Mouse (Mus musculus): ENCODE data around the gene Zmat5.

The Zmat5 gene

DNA sequence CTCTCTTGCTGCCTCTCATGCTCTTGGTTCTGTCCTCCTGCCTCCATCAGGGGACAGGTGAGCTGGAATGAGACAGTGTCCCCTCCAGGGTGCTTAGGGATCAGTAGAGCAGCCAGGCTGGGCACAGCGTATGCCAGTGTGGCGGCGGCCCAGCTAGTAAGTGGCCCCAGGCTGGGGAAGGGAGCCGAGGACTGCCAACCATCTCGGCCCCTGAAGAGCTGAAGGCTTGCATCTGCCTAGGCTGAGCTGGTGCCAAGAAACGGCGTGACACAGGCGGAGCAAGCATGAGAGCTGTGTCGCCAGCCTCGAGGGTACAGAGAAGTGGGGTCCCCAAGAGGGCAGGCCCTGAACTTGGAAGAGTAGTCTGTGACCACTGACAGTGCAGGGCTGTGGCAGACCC lies 33.2 kb downstream of the Zmat5 start:
- DNase-seq (ENCODE audit: low spot score): no peak

DNA sequence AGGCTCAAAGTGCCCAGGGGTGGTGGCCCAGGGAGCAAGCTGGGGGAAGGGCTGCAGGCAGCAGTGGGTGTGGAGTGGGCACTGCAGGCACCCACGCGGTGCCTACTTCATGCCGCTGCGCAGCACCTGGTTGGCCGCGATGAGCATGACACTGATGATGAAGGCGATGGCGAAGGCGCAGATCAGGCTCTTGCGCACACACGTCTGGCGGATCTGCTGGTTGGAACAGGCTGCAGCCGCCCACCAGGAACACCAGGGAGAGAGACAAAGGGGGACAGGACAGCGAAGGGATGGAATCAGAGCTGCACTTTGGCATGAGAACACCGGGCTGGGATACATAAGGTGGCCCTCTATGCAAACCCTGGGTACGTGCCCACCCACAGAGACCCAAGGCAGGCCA lies 34.2 kb downstream of the Zmat5 start:
- no peak for DNase-seq (ENCODE audit: low spot score)

DNA sequence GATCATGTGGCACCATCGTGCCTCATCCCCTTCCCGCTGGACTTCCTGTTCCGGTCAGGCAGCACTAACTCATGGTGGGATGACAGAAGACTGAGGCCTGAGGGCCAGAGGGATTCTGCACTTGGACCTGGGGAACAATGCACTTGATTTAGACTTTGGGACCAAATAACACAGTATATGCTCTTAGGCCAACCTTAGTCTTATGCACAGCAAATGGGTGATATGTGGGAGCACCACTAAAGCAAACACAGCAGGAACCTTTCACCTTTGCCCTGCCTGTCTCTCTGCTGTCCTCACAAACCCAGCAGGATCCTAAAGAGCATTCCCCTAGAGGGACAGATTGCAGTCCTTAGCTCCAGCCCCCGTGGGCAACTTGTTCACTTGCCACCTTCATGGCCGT lies 36.3 kb downstream of the Zmat5 start:
- no peak for DNase-seq (ENCODE audit: low spot score)

DNA sequence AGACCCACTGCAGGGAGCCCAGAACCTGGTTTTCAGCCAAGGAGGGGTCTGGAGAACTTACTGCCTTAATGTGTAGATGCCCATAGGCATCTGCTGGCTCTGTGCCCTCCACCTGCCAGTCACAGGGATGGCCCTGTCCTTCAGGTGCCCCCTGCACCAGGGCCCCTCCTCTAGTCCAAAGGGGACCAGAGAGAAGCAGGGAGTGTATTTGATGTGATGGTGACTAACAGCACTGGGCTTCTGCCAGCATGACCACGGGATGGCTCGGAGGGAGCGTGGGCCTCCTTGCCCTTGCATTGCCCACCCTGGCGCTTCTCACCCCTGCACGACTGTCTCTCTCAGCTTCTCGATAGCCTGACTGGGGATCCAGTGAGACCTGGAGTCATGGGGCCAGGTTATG lies 40.2 kb downstream of the Zmat5 start:
- no peak for DNase-seq (ENCODE audit: low spot score)

DNA sequence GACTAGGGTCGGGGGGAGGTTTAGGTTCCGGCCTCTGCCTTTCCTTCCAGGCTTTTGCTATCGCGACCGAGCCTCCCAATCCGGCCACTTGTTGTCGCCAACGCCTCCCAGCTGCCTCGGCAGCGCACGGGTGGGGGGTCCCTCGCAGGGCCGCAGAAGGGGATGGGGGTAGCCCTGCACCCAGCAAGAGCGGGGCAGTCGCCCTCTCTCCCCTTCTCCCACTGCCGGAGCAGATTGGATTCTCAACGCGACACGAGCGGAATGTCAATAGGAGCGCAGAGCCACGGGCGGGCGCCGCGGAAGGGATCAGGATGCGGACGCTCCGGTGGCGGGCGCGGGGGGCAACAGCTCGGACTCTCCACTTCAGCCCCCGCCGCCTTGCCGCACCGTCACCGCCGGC lies 41.5 kb downstream of the Zmat5 start:
- DNase-seq (ENCODE audit: low spot score): no peak

DNA sequence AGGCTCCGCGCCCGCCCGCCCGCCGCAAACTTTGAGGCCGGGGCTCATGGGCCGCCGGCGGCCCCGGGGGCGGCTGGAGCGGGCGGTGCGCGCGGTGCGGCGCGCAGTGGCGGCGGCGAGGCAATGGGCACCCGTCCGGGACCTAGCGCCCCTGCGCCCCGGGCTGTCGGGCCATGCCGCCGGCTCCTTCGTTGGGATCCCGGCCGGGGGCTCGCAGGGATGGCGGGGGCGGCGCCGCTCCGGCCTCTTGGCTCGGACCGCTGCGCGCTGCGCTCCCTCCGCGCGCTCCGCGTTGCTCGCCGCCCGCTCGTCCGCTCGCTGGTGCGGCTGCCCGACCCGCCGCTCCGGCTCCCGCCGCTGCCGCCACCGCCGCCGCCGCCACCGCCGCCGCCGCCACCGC lies 42.3 kb downstream of the Zmat5 start, which contains the start of gene Cabp7:
Gene Cabp7 (minus strand): TSS at position 46 of the 400 bp plus-strand sequence.
- DNase-seq (ENCODE audit: low spot score): no peak

DNA sequence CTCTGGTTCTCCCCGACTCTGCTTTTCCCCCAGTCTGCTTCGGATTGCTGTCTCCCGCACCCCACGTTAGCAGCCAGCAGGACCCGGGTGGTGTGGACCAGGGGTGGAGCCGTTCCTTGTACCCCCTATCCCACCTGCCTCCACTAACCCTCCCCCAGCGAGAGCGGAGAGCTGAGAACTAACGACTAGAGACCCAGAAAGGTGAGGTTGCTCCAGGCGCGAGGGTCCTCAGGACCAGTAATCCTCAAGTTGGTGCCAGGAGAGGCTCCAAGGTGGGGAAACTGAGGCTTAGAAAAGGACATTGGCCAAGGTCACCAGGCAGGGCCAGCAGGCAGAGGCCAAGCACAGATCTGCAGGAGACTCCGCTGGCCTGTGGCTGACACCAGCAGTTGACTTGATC lies 42.8 kb downstream of the Zmat5 start:
- no peak for DNase-seq (ENCODE audit: low spot score)

DNA sequence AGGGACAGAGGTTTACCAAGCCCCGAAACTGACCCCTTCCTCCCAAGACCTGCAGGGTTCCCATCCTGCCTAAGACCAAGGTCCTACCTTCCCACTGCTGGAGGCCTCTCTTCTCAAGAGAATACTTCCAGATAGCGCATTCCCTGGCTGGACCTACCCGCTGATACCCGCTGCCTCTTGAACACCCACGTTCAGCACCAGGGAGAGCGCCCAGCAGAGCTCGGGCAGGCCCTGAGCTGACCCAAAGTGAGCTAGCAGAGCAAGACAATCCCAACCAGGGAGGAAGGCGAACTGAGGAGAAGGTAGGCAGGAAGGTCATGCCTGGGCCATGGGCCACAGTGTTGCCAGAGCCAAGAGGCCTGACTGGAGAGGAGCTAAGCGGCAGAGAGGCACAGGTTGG lies 45.8 kb downstream of the Zmat5 start:
- DNase-seq (ENCODE audit: low spot score): peak; percentile 80

DNA sequence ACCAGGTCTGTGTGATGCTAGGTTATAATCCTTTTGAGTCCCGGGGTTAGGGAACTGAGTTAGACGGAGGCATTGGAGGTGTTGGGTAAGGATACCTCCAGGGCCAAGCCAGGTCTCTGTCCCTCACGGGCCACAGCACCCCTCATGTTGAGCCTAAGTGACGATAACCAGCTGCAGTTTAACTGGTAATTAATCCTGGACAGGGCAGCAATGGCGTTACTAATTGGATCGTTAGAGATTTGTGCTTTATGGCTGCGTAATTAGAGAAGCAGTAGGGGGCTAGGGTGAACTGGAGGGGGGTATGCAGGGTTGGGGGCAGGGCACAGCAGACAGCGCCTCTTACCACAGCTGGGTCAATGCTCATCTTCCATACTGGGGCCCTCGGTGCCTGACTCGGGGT lies 48.4 kb downstream of the Zmat5 start:
- no peak for DNase-seq (ENCODE audit: low spot score)

DNA sequence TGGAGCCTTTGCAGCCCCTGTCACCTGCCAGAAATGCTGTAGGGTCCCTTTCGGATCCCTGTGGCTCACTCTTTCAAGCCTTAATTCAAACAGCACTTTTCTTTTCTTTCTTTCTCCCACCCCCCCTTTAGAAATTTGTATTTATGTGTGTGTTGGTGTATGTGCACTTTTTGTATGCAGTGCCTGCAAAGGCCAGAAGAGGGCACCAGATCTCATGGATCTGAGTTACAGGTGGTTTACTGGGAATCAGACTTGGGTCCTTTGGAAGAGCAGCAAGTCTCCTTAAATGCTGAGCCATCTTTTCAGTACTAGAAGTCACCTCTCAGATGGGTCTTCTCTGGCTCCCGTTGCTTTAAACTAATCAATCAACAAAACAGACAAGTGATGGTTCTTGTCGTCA lies 49.6 kb downstream of the Zmat5 start:
- no peak for DNase-seq (ENCODE audit: low spot score)

DNA sequence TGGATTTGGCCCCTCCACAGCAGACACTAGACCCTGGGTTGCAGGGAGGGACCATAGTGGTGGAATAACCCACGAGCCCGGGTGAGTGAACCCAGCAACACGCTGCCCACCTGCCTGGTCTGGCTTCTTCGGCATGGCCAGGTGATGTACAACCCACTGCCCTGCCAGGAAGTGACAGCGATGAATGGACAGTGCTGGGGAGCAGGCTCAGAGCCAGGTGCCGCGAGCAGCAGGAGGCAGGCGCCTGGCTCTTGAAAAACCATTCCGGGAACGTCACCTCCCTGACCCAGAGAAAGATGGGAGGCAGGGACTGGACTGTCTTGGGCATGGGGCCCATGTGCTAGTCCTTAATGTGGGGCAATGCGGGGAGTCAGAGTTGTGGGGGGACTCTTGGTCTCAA lies 50.4 kb downstream of the Zmat5 start:
- no peak for DNase-seq (ENCODE audit: low spot score)

DNA sequence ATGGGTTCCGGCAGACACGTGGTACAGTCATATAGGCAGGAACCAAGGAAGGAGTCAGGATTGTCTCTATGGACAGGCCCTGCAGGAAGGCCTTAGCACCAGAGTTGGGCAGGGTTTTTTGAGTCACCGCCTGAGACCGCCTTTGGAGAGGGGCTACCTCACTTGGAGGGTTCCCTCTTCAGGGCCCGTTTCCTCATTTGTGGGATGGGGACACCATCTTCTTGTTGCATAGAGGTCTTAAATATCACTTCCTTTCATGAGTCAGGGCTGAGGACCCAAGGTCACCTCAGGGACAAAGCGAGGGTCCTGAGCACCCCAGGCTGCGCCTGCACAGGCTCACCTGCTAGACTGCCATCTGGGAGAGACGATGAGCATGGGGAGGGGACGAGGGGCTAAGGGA lies 52.0 kb downstream of the Zmat5 start:
- no peak for DNase-seq (ENCODE audit: low spot score)

DNA sequence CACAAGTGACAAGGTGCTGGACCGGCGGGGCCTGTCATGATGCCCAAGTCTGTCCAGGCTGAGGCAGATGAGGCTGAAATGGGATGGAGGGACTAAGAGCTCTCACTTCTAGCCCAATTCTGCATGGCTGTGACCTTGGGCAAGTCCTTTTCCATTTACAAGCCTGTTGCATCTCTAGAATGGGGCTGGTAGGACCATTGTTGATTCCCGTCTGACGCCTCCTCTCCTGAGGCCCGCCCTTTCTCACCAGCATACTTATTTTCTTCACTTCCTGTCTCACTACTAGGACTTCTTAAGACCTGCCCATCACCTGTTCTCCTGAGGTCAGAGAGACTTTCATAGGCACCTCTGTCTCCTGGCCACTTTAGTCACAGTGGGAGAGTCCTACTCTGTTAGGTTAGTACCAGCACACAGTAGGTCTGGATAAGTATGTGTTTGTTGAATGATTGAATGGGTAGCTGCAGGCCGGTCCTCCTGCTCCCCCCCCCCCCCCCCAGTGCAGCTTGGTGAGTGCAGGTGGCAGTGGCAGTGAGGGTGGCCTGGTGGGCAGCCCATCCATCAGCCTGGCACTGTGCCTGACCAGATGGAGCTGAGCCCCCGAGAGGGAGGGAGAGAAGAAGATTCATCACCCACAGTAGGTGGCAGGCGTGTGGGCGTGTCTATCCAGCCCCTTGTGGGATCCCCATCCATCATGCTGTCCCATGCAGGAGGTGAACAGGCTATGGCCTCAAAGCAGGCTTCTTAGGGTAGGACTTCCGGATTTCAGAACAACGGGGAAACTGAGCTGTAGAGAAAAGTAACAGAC lies 52.7 kb downstream of the Zmat5 start:
- no peak for DNase-seq (ENCODE audit: low spot score)

DNA sequence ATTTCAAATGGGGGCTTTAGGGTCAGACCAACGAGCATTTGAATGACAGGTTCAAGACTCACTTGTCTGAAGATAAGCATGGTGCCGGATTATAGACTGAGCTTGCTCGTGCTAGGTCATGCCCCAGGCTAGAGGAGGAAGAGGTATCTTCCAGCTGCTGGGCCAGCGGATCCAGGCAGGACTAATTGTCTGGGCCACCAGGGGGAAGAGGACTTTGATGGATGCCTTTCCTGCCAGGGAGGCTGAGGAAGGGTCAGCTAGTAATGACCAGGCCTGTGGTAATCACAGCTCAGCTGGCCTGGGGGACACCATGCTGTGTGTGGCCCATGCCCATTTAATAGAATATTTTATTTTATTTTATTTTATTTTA lies 53.3 kb downstream of the Zmat5 start:
- no peak for DNase-seq (ENCODE audit: low spot score)

DNA sequence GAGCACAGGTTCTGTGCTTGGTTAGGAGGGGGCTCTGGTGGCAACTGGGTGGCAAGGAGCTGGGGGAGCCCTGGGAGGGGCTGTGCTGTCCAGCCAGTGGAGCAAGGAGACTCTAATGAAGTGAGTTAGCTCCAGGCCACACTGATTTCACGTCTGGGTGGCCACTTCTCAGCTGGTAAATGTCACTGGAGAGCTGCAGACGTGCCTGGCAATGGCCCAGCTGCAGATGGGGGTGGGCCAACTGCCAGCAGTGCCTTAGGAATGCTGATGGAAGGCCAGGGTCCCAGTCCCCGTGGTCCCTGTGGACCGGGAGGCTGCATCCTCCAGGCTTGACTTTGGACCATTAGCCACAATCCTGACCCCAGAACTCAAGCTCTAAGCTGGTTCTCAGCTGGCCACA lies 56.0 kb downstream of the Zmat5 start:
- no peak for DNase-seq (ENCODE audit: low spot score)

DNA sequence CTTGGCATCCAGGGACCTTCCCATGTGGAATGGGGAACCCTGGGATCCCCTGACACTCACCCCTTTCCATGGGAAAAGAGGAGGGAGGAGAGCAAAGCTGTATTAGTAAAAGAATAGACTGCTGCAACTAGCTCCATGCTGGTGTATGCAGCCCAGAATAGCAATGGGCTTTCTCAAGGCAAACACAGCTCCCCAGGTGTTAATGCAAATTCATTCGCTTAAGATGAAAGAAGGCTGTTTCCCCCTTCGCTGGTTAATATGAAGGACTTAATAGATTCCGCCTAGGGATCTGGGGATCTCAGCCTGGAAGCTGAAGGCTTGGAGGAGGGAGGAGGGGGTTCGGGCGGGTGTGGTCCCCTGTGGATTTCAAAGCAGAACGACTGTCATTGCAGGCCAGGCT lies 57.5 kb downstream of the Zmat5 start:
- no peak for DNase-seq (ENCODE audit: low spot score)

DNA sequence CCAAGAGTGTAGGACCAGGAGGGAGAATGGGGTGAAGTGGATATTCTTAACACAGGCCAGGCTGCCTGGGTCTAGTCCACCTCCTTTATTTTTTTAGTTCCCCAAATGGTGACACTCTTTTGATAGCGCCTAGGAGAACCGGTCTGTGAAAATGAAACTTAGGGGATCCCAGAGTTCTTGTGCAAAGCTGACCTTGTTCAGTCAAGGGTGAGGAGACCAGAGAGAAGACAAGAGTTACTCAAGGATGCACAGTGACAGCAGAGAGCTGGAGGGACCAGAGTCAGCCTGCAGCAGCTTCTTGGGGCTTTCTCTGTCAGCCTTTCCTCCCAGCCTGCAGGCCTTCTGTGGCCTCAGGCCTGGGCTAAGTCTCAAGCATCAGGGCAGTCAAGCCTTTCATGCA lies 58.0 kb downstream of the Zmat5 start:
- no peak for DNase-seq (ENCODE audit: low spot score)

DNA sequence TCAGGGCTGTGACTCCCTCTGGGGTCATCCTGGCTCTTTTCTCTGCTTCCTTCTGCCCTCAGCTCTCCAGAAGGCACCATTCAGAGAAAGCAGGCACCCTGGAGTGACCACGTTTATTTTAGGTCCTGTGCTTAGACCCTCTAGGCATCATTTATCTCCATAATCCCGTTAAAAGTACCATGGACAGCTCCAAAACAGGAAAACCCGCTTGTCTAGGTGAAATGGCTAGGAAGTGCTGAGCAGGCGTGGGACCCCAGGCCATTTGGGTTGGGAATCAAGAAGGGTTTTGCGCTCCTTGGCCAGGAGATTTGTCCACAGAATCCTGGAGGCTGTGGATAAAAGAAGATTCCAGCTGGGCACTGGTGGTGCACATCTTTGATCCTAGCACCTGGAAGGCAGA lies 59.2 kb downstream of the Zmat5 start:
- no peak for DNase-seq (ENCODE audit: low spot score)

DNA sequence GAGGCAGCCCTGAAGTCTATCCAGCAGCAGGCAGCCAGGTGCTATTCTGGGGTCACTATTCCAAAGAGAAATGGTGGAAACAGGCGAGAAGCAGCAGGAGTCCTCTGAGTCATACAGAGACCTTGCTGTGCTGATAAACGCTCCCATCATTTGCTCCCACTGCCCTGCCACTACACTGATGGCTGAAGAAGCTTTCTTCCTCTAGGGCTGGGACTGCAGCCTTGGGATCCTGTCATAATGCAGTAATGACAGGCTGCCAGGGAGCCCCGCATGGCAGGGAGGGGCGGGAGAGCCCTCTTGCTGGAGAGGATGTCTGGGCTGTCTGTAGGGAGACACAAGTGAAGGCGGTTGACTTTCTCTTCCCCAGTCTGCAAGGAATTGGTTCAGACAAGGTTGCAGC lies 60.0 kb downstream of the Zmat5 start:
- DNase-seq (ENCODE audit: low spot score): no peak

DNA sequence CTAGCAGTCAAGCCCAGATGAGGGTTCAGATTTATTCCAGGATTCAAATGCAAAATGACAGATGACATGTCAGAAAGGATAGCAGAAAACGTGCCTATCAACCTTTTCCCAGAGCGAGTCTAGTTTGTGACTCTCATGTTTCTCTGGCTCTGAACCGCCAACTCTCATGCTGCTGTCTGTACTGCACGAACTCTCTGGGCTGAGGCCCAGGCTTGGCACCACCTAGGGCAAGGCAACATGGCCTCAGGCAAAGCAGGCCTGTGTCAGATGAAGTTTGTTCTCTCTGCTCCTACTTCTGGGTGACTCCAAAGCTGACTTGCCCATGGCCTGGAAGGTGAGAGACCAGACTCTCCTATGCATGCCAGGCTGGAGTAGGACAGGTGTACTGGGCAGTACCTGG lies 63.9 kb downstream of the Zmat5 start:
- DNase-seq (ENCODE audit: low spot score): no peak

DNA sequence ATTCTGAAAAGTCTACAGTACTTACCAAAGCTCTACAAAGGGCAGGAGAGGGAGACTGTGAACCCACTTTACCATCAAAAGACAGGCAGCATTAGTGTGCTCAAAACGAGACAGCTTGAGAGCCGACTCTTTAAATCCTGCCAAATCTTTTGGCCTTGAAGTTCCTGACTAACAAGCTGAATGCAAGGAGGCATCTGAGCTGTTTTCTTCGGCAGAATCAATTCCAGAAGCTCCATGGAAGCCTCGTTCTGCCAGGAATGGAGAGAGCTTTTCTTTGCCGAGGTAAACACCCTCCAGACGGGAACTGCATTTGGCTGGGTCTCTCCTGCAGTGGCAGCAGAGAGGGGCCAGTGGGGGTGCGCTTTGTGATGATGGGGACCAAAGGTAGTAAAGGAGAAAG lies 64.8 kb downstream of the Zmat5 start:
- DNase-seq (ENCODE audit: low spot score): no peak

DNA sequence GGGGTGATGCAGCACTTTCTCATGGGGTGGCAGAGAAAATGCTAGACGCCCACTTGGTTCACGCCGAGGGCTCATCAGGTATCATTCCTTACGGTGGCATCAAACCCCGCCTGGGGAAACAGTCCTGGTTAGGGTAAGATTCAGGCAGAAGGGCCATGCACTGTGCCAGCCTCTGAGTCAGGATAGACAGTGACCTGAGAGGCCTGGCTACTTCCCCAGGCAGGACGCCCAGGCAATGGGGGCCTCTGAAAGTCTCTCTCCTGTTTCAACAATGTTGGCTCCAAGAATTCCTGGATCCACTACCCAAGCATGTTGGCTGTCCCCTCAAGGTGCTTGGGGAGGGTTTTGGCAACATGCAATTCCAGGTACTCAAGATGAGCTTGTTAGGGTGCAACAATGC lies 65.4 kb downstream of the Zmat5 start:
- no peak for DNase-seq (ENCODE audit: low spot score)

DNA sequence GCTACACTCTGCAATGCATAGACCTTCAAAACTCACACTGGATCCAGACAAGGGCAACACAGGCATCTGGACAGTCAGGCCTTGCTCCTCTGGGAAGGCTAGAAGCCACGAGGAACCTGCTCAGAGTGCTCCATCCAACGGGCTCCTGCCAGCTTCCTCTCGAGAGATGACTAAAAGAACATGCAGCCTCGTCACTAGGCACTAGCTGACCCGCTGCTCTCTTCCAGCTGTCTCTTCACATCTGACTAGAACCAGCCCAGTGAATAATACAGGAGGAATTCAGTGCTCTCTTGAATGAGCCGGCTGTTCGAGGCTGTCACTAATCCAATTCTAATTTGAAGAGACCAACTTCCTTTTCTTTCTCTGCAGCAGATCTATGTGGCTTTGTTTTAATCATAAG lies 67.3 kb downstream of the Zmat5 start:
- no peak for DNase-seq (ENCODE audit: low spot score)

DNA sequence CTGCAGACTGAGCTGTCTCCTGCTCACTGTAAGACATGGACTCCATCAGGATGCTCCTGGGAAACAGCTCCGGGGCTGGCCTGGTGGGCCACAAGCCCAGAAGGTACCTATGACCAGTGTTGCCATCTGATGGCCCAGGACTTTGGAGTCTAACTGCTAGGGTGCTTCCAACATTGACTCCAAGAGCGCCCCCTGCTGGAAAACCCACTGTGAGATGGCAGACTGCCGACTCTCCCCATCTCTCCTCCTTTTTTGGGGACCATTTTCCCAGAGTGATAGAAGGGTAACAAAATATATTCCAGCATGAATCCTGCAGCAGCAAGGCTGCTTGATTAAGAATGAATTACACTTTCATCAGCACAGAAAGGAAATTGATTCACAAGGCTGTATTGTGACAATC lies 68.4 kb downstream of the Zmat5 start:
- DNase-seq (ENCODE audit: low spot score): no peak

DNA sequence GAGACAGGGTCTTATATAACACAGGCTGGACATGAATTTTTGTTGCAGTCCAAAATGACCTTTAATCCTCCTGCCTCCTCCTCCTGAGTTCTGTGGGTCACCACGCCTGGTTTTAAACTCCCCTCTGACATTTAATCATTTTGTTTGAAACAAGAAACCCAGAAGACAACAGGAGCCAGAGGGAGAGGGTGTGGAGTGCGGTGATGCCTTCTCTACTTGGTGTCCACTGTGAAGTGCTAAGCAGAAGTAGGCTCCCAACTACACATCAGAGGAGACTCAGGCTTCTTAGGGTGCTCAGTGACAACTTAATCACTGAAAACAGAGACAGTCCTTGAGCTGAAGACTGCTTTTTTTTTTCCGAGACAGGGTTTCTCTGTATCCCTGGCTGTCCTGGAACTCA lies 76.4 kb downstream of the Zmat5 start:
- DNase-seq (ENCODE audit: low spot score): no peak

Measured in yolk sac, embryonic 10.5 days (tissue).